ENCODE assay signal across 21 mouse cellular contexts in genomic region chr3:22025119-22025518, GRCm38 (mm10). TPM values are rescaled to one million over a fixed set of nuclear protein-coding genes. Genes with fewer than 3 reads are reported as not detected.
A peak's percentile ranks its signal among the peaks of the same experiment; 100 is the strongest.
DNase-seq lines count a peak whose midpoint lies in the region; ATAC-seq lines count a peak whose summit lies in the region.
"Had no signal": no experiment of that assay in that cellular context is flagged by ENCODE, and none has a peak within 500 bp of the region (broad histone marks: within the 10 kb centered on the region; RNA-seq: fewer than 3 reads in every experiment).

No protein-coding gene starts in this region.

- no peak overlapping the region for H3K27ac ChIP-seq in kidney, embryonic 14.5 days (ENCODE audit: low read depth, low read length)
- H3K27ac ChIP-seq: embryonic facial prominence, embryonic 13.5 days; gastrocnemius, adult 2 months; heart, embryonic 15.5 days; layer of hippocampus, adult 2 months; limb, embryonic 15.5 days had no signal

- H3K9me3 ChIP-seq in kidney, embryonic 14.5 days (ENCODE audit: control insufficient read depth, low read length): no peaks in the 10 kb centered on the region
- H3K9me3 ChIP-seq: embryonic facial prominence, embryonic 13.5 days; heart, embryonic 15.5 days; limb, embryonic 15.5 days had no signal

- H3K4me1 ChIP-seq in kidney, embryonic 14.5 days (ENCODE audit: control insufficient read depth, insufficient read depth, low read length): peaks cover 13% of the 10 kb centered on the region; the same call in 1 of the 2 replicates

- no peaks in the 10 kb centered on the region for H3K36me3 ChIP-seq in kidney, embryonic 14.5 days (ENCODE audit: control insufficient read depth, insufficient read depth, low read length)
- H3K36me3 ChIP-seq: embryonic facial prominence, embryonic 13.5 days; heart, embryonic 15.5 days; limb, embryonic 15.5 days had no signal

- no peak overlapping the region for H3K4me2 ChIP-seq in kidney, embryonic 14.5 days (replicated peaks; ENCODE audit: low read depth, low read length)
- H3K4me2 ChIP-seq: embryonic facial prominence, embryonic 13.5 days; heart, embryonic 15.5 days; limb, embryonic 15.5 days had no signal

- H3K27me3 ChIP-seq in kidney, embryonic 14.5 days (ENCODE audit: control insufficient read depth, insufficient read depth, low read length): no peaks in the 10 kb centered on the region
- H3K27me3 ChIP-seq: embryonic facial prominence, embryonic 13.5 days; heart, embryonic 15.5 days; limb, embryonic 15.5 days had no signal

- 0 out of 2 replicates have a peak, but pooled peaks have one; percentile 21 for ATAC-seq in kidney, embryonic 14.5 days (ENCODE audit: low FRiP score, low TSS enrichment)
- no peak for ATAC-seq in cerebellum, adult (ENCODE audit: insufficient number of reproducible peaks, low FRiP score, low TSS enrichment)
- ATAC-seq: forebrain, postnatal 0 days had no signal

- 14% methylated on average over 6 of the region's 6 CpGs for WGBS in kidney, embryonic 14.5 days
- 42% methylated on average over 6 of the region's 6 CpGs for WGBS in large intestine, adult 2 months

- H3K4me3 ChIP-seq in kidney, embryonic 14.5 days (ENCODE audit: low read length): no peak overlapping the region
- H3K4me3 ChIP-seq: embryonic facial prominence, embryonic 13.5 days; gastrocnemius, adult 2 months; heart, embryonic 15.5 days; layer of hippocampus, adult 2 months; limb, embryonic 15.5 days had no signal

- H3K9ac ChIP-seq in kidney, embryonic 14.5 days (ENCODE audit: low read depth, low read length): no peak overlapping the region
- H3K9ac ChIP-seq: embryonic facial prominence, embryonic 13.5 days; forebrain, postnatal 0 days; heart, embryonic 15.5 days; limb, embryonic 15.5 days had no signal

- DNase-seq in kidney, adult 11 months: no peak
- peak; percentile 89 for DNase-seq in ES-CJ7 (ENCODE audit: low read depth, low spot score)
- DNase-seq in embryo, embryonic 11 days: peak; percentile 57
- peak; percentile 73 for DNase-seq in large intestine, adult 2 months (ENCODE audit: low read depth, low spot score)
- no peak for DNase-seq in right cerebral cortex, postnatal 36 days (ENCODE audit: low spot score in 2 of 2)
- DNase-seq in gastrocnemius, adult 18-20 months (ENCODE audit: low spot score): no peak
- DNase-seq: cerebellum, postnatal 14 days; forebrain, postnatal 0 days; gastrocnemius, adult 2 months; heart, adult 11 months; kidney, adult 8-10 months; lung, postnatal 10 days; right cerebral cortex, adult 18-20 months; spleen, adult 18-20 months; thymus, adult 2 months had no signal

RNA-seq across cellular contexts. Expression of gene Tbl1xr1, which starts 51.3 kb away (rescaled TPM):
- polyA plus RNA-seq in kidney, embryonic 14.5 days (2014; fragmentation: Nextera tagmentation; extraction: Ambion mirVana): 20.6 and 39.7 TPM in 2 replicates
- polyA plus RNA-seq in large intestine, adult 2 months (2012; rRNA removed): 21.8 and 31.9 TPM in 2 replicates
- 10 to 100 TPM; 52.9 to 55.5 TPM for total RNA-seq in gastrocnemius, adult 18-20 months (2021)

Comparison
In these comparisons a context has a peak if more than half of its experiments do, and no peak if none do; other contexts are left out.
1. DNase-seq: peak in ES-CJ7 (single experiment), embryo, embryonic 11 days (single experiment) and large intestine, adult 2 months (single experiment); none in kidney, adult 11 months (single experiment), right cerebral cortex, postnatal 36 days (0 of 2) and gastrocnemius, adult 18-20 months (single experiment).